Mouse (Mus musculus): Measurements from ENCODE around the gene Mall. TPM values are rescaled to one million over a fixed set of nuclear protein-coding genes. Genes with fewer than 3 reads are reported as not detected.

Gene Mall
- polyA plus RNA-seq, 1 experiment from 2014 or later = 0.22 TPM

GRCm38 (mm10) chr2:127667843-127668506 lies 61.8 kb downstream of the Mall start:
- Histone ChIP-seq H3K27me3 (replicated peaks; ENCODE audit: control insufficient read depth, insufficient read depth, low read length) (no peaks in the 10 kb centered on the region), H3K4me1 (replicated peaks; ENCODE audit: control insufficient read depth, insufficient read depth, low read length) (no peaks in the 10 kb centered on the region), H3K27ac (ENCODE audit: low read depth, low read length) (no peak overlapping the region), H3K36me3 (ENCODE audit: control insufficient read depth, insufficient read depth, low read length) (no peaks in the 10 kb centered on the region), H3K9me3 (ENCODE audit: control insufficient read depth, low read length) (no peaks in the 10 kb centered on the region), H3K4me3 (ENCODE audit: low read depth, low read length) (no peak overlapping the region), H3K9ac (ENCODE audit: low read depth, low read length) (no peak overlapping the region), H3K4me2 (no peak overlapping the region)
- no peak for ATAC-seq (replicated peaks; ENCODE audit: low FRiP score)
- WGBS = 18% methylated on average over 2 of the region's 2 CpGs
- no peak for DNase-seq (ENCODE audit: low spot score)

GRCm38 (mm10) chr2:127667015-127667414 lies 62.7 kb downstream of the Mall start:
- no peak for ATAC-seq (replicated peaks; ENCODE audit: low FRiP score)
- Histone ChIP-seq H3K4me3 (ENCODE audit: low read depth, low read length) (no peak overlapping the region), H3K27ac (ENCODE audit: low read depth, low read length) (no peak overlapping the region), H3K4me2 (no peak overlapping the region), H3K4me1 (replicated peaks; ENCODE audit: control insufficient read depth, insufficient read depth, low read length) (no peaks in the 10 kb centered on the region), H3K27me3 (replicated peaks; ENCODE audit: control insufficient read depth, insufficient read depth, low read length) (no peaks in the 10 kb centered on the region), H3K9ac (ENCODE audit: low read depth, low read length) (no peak overlapping the region), H3K9me3 (ENCODE audit: control insufficient read depth, low read length) (no peaks in the 10 kb centered on the region), H3K36me3 (ENCODE audit: control insufficient read depth, insufficient read depth, low read length) (no peaks in the 10 kb centered on the region)
- no peak for DNase-seq (ENCODE audit: low spot score)

- 27% methylated on average over 2 of the region's 2 CpGs for WGBS
- no peak overlapping the region for H3K27ac ChIP-seq (ENCODE audit: low read depth, low read length)
- ATAC-seq (replicated peaks; ENCODE audit: low FRiP score) (no peak), DNase-seq (ENCODE audit: low spot score) (no peak)
- no peak overlapping the region for H3K4me3 ChIP-seq (ENCODE audit: low read depth, low read length)
- H3K4me2 ChIP-seq = no peak overlapping the region
- H3K27me3 ChIP-seq (replicated peaks; ENCODE audit: control insufficient read depth, insufficient read depth, low read length) = peaks cover 3% of the 10 kb centered on the region
- H3K36me3 ChIP-seq (ENCODE audit: control insufficient read depth, insufficient read depth, low read length) = no peaks in the 10 kb centered on the region
- H3K4me1 ChIP-seq (replicated peaks; ENCODE audit: control insufficient read depth, insufficient read depth, low read length) = no peaks in the 10 kb centered on the region
- no peaks in the 10 kb centered on the region for H3K9me3 ChIP-seq (ENCODE audit: control insufficient read depth, low read length)
- no peak overlapping the region for H3K9ac ChIP-seq (ENCODE audit: low read depth, low read length)
Observed at GRCm38 (mm10) chr2:127662708-127663107, 67.0 kb downstream of the Mall start.

GRCm38 (mm10) chr2:127656086-127656720 lies 73.5 kb downstream of the Mall start, which contains the start of gene Mal:
Gene Mal (minus strand): TSS chr2:127656695.
- H3K27me3 ChIP-seq (replicated peaks; ENCODE audit: control insufficient read depth, insufficient read depth, low read length) = peaks cover 50% of the 10 kb centered on the region
- H3K9ac ChIP-seq (ENCODE audit: low read depth, low read length) = no peak within 1 kb of the TSS
- H3K4me2 ChIP-seq = peak within 1 kb of the TSS; percentile 41
- H3K4me3 ChIP-seq (ENCODE audit: low read depth, low read length) = peak within 1 kb of the TSS; percentile 26
- H3K36me3 ChIP-seq (ENCODE audit: control insufficient read depth, insufficient read depth, low read length) = no peaks in the 10 kb centered on the region
- DNase-seq (ENCODE audit: low spot score) (peak; percentile 43), ATAC-seq (replicated peaks; ENCODE audit: low FRiP score) (no peak)
- no peak within 1 kb of the TSS for H3K27ac ChIP-seq (ENCODE audit: low read depth, low read length)
- H3K9me3 ChIP-seq (ENCODE audit: control insufficient read depth, low read length) = no peaks in the 10 kb centered on the region
- under 1% methylated on average over 43 of the region's 43 CpGs for WGBS
- no peaks in the 10 kb centered on the region for H3K4me1 ChIP-seq (replicated peaks; ENCODE audit: control insufficient read depth, insufficient read depth, low read length)

- H3K4me3 ChIP-seq (ENCODE audit: low read depth, low read length) = no peak overlapping the region; the same call in 1 of the 2 replicates
Observed at GRCm38 (mm10) chr2:127655419-127655818, 74.3 kb downstream of the Mall start.

GRCm38 (mm10) chr2:127654786-127655185 lies 74.9 kb downstream of the Mall start:
- no peak overlapping the region for H3K9ac ChIP-seq (ENCODE audit: low read depth, low read length)
- WGBS = 64% methylated on average over 3 of the region's 3 CpGs

More at GRCm38 (mm10) chr2:127655419-127655818, 74.3 kb downstream of the Mall start:
- Histone ChIP-seq H3K4me1 (replicated peaks; ENCODE audit: control insufficient read depth, insufficient read depth, low read length) (no peaks in the 10 kb centered on the region), H3K27me3 (replicated peaks; ENCODE audit: control insufficient read depth, insufficient read depth, low read length) (peaks cover 50% of the 10 kb centered on the region), H3K9me3 (ENCODE audit: control insufficient read depth, low read length) (no peaks in the 10 kb centered on the region), H3K36me3 (ENCODE audit: control insufficient read depth, insufficient read depth, low read length) (no peaks in the 10 kb centered on the region), H3K4me2 (no peak overlapping the region), H3K27ac (ENCODE audit: low read depth, low read length) (no peak overlapping the region), H3K9ac (ENCODE audit: low read depth, low read length) (no peak overlapping the region)
- ATAC-seq (replicated peaks; ENCODE audit: low FRiP score) (no peak), DNase-seq (ENCODE audit: low spot score) (peak; percentile 32)
- 11% methylated on average over 9 of the region's 9 CpGs for WGBS

More at GRCm38 (mm10) chr2:127654786-127655185, 74.9 kb downstream of the Mall start:
- no peak for ATAC-seq (replicated peaks; ENCODE audit: low FRiP score)
- H3K27ac ChIP-seq (ENCODE audit: low read depth, low read length) = no peak overlapping the region
- no peaks in the 10 kb centered on the region for H3K36me3 ChIP-seq (ENCODE audit: control insufficient read depth, insufficient read depth, low read length)
- no peaks in the 10 kb centered on the region for H3K9me3 ChIP-seq (ENCODE audit: control insufficient read depth, low read length)
- H3K4me2 ChIP-seq = no peak overlapping the region
- no peaks in the 10 kb centered on the region for H3K4me1 ChIP-seq (replicated peaks; ENCODE audit: control insufficient read depth, insufficient read depth, low read length)
- H3K27me3 ChIP-seq (replicated peaks; ENCODE audit: control insufficient read depth, insufficient read depth, low read length) = peaks cover 53% of the 10 kb centered on the region
- no peak for DNase-seq (ENCODE audit: low spot score)
- H3K4me3 ChIP-seq (ENCODE audit: low read depth, low read length) = no peak overlapping the region

Other genes starting within 250 kb of the Mall start
- 1.3 and 1.4 TPM in 2 replicates for gene Kcnip3, start 207.8 kb downstream of the Mall start, polyA plus RNA-seq (2014; fragmentation: Nextera tagmentation; extraction: Ambion mirVana)
- 0.23 and 0.25 TPM in 2 replicates for gene Prom2, start 188.5 kb downstream of the Mall start, polyA plus RNA-seq (2014; fragmentation: Nextera tagmentation; extraction: Ambion mirVana)
- 3.2 and 4.0 TPM in 2 replicates for gene Zfp661, start 142.8 kb downstream of the Mall start, polyA plus RNA-seq (2014; fragmentation: Nextera tagmentation; extraction: Ambion mirVana)
- gene Mrps5, start 142.7 kb downstream of the Mall start, polyA plus RNA-seq (2014; fragmentation: Nextera tagmentation; extraction: Ambion mirVana) = 202 and 214 TPM in 2 replicates
- 0.11 TPM in 1 of 2 replicates, not detected in the other for gene Mal, start 73.2 kb downstream of the Mall start, polyA plus RNA-seq (2014; fragmentation: Nextera tagmentation; extraction: Ambion mirVana)
- gene Nphp1, start 59.0 kb upstream of the Mall start, polyA plus RNA-seq (2014; fragmentation: Nextera tagmentation; extraction: Ambion mirVana) = 12.5 and 12.8 TPM in 2 replicates
- 40.6 and 45.2 TPM in 2 replicates for gene Mtln, start 62.6 kb upstream of the Mall start, polyA plus RNA-seq (2014; fragmentation: Nextera tagmentation; extraction: Ambion mirVana)
- gene Bub1, start 101.9 kb upstream of the Mall start, polyA plus RNA-seq (2014; fragmentation: Nextera tagmentation; extraction: Ambion mirVana) = 45.1 and 47.8 TPM in 2 replicates
- gene Acoxl, start 108.9 kb upstream of the Mall start, polyA plus RNA-seq (2014; fragmentation: Nextera tagmentation; extraction: Ambion mirVana) = 0.34 TPM in 1 of 2 replicates, not detected in the other